Mouse (Mus musculus) ES-Bruce4 (cell line): ENCODE results near the gene Clca4b. TPM values are rescaled to one million over a fixed set of nuclear protein-coding genes. Genes with fewer than 3 reads are reported as not detected.
A peak's percentile ranks its signal among the peaks of the same experiment; 100 is the strongest.

Experiments used
- H3K27ac ChIP-seq: 2 replicates; pipeline ENCODE4 v1.5.1; 2012; ENCODE audit warnings: low read length, inconsistent platforms; ENCODE audit not compliant: insufficient read depth
- H3K27me3 ChIP-seq: 2 replicates; pipeline ENCODE4 v1.6.1; 2012; ENCODE audit warnings: mild to moderate bottlenecking, low read length, inconsistent platforms; ENCODE audit not compliant: control insufficient read depth, poor library complexity, insufficient read depth, severe bottlenecking
- H3K36me3 ChIP-seq: 2 replicates; pipeline ENCODE4 v1.6.1; 2012; ENCODE audit warnings: inconsistent platforms, mild to moderate bottlenecking, low read length, moderate library complexity; ENCODE audit not compliant: control insufficient read depth, poor library complexity, insufficient read depth, severe bottlenecking
- H3K4me1 ChIP-seq: one replicate; pipeline ENCODE4 v1.8.1; 2011; ENCODE audit warnings: low read length; ENCODE audit not compliant: control insufficient read depth, insufficient read depth
- H3K4me3 ChIP-seq: 2 replicates; pipeline ENCODE4 v1.5.1; 2011; ENCODE audit warnings: low read depth, mild to moderate bottlenecking, low read length
- H3K9ac ChIP-seq: 2 replicates; pipeline ENCODE4 v1.6.1; 2012; ENCODE audit warnings: low read depth, mild to moderate bottlenecking, inconsistent platforms; ENCODE audit not compliant: poor library complexity, severe bottlenecking
- H3K9me3 ChIP-seq: replicated peaks from 2 replicates; pipeline ENCODE4 v1.6.1; 2012; ENCODE audit warnings: mild to moderate bottlenecking, low read length, inconsistent platforms; ENCODE audit not compliant: control insufficient read depth, poor library complexity, insufficient read depth, severe bottlenecking
- CTCF ChIP-seq: IDR thresholded peaks from one replicate; pipeline ENCODE4 v1.8.1; 2011; ENCODE audit warnings: low read depth, low read length
- EP300 ChIP-seq: IDR thresholded peaks from 2 replicates; pipeline ENCODE4 v1.6.1; 2011; ENCODE audit warnings: low read depth, low read length; ENCODE audit not compliant: insufficient read depth
- POLR2A ChIP-seq: IDR thresholded peaks from one replicate; pipeline ENCODE4 v1.8.1; 2011; ENCODE audit warnings: low read length; ENCODE audit not compliant: insufficient read depth
- polyA plus RNA-seq: library from polyadenylated mRNA; stranded (reverse); fragments of >200 nt; gene quantifications from 2 replicates; pipeline ENCODE4 v1.2.4, GENCODE M21; 2011; ENCODE audit warnings: low read depth; ENCODE audit not compliant: missing spikeins, insufficient read depth, insufficient read length

Clca4b gene
- polyA plus RNA-seq = 0.87 and 1.5 TPM in 2 replicates

DNA sequence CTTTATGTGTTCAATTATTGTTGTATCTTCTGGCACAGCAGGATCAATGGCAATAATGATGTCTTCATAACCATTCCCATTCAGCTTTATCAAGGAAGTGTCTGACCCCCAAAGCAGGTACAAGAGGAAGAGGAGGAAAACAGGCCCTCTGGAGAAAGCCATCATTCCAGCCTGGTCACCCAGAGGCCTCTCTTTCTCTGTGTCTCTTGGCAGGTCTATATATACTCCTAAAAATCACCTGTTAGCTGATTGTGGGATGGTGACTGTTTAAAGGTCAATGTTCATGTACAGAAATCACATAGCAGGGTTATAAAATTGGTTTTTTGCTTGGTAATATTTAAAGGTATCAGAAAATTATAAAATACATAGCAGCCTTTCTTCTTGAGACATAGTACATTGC, at the start of gene Clca4b:
Gene Clca4b (minus strand): TSS at position 195 of the 400 bp plus-strand sequence.
- Histone ChIP-seq H3K27ac (no peak within 1 kb of the TSS), H3K4me3 (no peak within 1 kb of the TSS), H3K27me3 (no peaks in the 10 kb centered on the region), H3K9ac (no peak within 1 kb of the TSS), H3K9me3 (0 out of 2 replicates have a peak, but pooled peaks cover 3% of the 10 kb centered on the region), H3K36me3 (no peaks in the 10 kb centered on the region), H3K4me1 (no peaks in the 10 kb centered on the region)
- TF ChIP-seq POLR2A = no peak

DNA sequence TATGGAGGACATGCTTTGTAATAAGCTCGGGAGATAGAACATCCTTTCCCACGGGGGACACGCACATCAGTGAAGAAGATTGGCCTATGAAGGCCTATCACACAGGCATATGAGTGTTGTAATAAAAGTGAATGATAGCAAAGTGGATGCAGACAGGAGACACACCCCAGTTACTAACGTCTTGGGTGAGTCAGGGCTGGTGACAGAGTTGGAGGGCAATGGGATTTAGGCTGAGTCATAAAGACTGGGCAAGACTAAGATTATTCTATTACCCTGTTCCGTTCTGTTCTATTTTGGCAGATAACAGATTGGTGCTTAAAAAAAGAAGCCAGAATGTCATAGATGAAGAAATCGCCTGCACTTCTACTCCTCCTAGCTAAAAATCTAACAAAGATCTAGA, 48.2 kb upstream of the Clca4b start:
- no peak overlapping the region for H3K4me3 ChIP-seq
- H3K9me3 ChIP-seq = no peaks in the 10 kb centered on the region
- H3K9ac ChIP-seq = no peak overlapping the region
- no peaks in the 10 kb centered on the region for H3K36me3 ChIP-seq
- H3K27ac ChIP-seq = no peak overlapping the region
- TF ChIP-seq CTCF (no peak), EP300 (no peak), POLR2A (no peak)
- H3K27me3 ChIP-seq = no peaks in the 10 kb centered on the region
- H3K4me1 ChIP-seq = peaks cover 3% of the 10 kb centered on the region

DNA sequence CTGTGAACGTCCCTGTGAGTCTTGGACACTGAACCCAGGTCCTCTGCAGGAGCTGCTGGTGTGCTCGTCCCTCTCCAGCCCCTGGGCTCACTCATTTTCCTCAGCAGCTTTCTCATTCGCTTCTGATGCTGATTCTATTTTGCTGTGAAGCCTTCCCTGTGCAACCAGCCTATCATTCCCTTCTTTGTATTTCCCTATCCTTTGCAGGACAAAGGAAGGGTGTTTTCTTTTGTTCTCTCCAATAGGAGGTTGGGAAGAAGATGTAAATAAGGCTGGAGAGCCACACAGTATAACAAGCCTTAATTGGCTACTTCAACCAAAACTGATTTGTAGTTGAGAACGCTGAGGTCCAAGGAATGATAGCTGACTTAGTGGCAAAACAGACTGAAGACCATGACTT, 45.3 kb upstream of the Clca4b start:
- Histone ChIP-seq H3K27me3 (no peaks in the 10 kb centered on the region), H3K4me1 (peaks cover 3% of the 10 kb centered on the region), H3K9ac (no peak overlapping the region), H3K36me3 (no peaks in the 10 kb centered on the region), H3K4me3 (no peak overlapping the region), H3K9me3 (no peaks in the 10 kb centered on the region), H3K27ac (peak overlapping the region; percentile 74; the same call in 1 of the 2 replicates)
- TF ChIP-seq CTCF (no peak), POLR2A (no peak), EP300 (no peak)

DNA sequence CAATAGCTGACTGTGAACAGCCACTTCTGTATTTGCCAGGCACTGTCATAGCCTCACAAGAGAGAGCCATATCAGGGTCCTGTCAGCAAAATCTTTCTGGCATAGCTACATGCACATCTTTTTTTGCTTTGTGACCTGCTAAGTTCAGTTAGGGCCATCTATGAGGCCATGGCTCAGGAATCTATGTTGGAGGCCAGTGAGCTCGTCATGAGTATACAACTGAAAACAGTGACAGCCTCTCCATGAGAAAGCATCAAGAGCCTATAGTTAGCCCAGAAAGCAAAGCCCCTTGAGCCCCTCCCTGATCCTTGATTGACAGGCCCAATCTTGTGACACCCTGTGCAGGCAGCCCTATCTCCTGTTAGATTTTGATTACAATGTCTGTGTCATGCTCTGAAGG, 43.8 kb upstream of the Clca4b start:
- H3K4me3 ChIP-seq = no peak overlapping the region
- H3K4me1 ChIP-seq = peaks cover 3% of the 10 kb centered on the region
- no peak overlapping the region for H3K9ac ChIP-seq
- no peaks in the 10 kb centered on the region for H3K36me3 ChIP-seq
- H3K27ac ChIP-seq = no peak overlapping the region
- H3K9me3 ChIP-seq = no peaks in the 10 kb centered on the region
- TF ChIP-seq POLR2A (no peak), EP300 (no peak), CTCF (no peak)
- H3K27me3 ChIP-seq = no peaks in the 10 kb centered on the region

DNA sequence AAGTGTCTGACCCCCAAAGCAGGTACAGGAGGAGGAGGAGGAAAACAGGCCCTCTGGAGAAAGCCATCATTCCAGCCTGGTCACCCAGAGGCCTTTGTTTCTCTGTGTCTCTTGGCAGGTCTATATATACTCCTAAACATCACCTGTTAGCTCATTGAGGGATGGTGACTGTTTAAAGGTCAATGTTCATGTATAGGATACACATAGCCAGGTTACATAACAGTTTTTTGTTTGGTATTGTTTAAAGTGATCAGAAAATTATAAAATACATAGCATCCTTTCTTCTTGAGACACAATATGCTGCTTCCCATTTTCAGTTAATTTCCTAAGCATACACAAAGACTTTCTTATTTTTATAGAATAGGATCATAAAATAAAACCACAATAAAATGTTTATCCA, 42.6 kb upstream of the Clca4b start, which contains the start of gene Clca4a:
Gene Clca4a (minus strand): TSS at position 101 of the 400 bp plus-strand sequence.
- Histone ChIP-seq H3K36me3 (no peaks in the 10 kb centered on the region), H3K9ac (no peak within 1 kb of the TSS), H3K27ac (no peak within 1 kb of the TSS), H3K9me3 (no peaks in the 10 kb centered on the region), H3K4me3 (no peak within 1 kb of the TSS), H3K27me3 (no peaks in the 10 kb centered on the region), H3K4me1 (peaks cover 3% of the 10 kb centered on the region)
- TF ChIP-seq CTCF (no peak), EP300 (no peak), POLR2A (no peak)

DNA sequence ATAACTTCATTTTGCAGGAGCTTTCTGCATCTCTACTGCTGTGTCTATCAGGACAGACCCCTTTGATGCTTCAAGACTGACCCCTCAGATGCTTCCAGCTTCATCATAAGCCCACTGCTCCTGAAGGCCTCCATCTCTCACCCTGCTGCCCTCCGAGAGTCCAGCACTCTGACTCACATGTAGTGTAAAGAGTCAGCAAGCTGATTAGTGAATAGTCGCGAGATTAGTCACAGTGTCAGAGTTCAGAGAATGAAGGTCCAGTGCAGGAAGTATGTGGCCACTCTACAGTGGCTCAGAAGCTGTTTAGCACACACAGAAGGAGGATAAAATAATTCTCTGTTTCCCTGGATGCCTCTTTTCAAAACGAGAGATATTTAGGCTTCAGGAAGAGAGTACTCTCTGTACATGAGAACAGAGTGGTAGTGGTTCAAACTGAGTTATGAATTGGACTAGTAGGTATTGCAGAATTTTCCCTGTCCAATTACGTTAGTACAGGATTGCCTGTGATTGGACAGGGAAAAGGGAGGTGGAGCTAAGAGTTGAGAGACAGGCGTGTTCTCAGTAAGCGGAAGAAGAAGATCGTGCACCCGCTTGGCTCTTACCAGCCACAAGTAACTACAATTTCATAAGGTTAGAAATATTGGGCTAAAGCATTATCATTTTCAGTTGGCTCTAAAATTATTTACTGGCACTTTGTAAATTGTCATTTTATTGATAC, 39.4 kb upstream of the Clca4b start:
- TF ChIP-seq CTCF (no peak), EP300 (no peak), POLR2A (no peak)
- Histone ChIP-seq H3K9me3 (no peaks in the 10 kb centered on the region), H3K9ac (no peak overlapping the region), H3K36me3 (no peaks in the 10 kb centered on the region), H3K4me1 (no peaks in the 10 kb centered on the region), H3K27ac (no peak overlapping the region), H3K27me3 (no peaks in the 10 kb centered on the region), H3K4me3 (no peak overlapping the region)
